Mouse (Mus musculus) spleen, adult 2 months (tissue): ENCODE results near the gene Ubr4.

Experiments
- CTCF ChIP-seq: fragments of 200-500 bp; IDR thresholded peaks from 2 replicates; pipeline ENCODE4 v1.5.1; 2011; ENCODE audit warnings: mild to moderate bottlenecking, inconsistent platforms; ENCODE audit not compliant: insufficient read depth, insufficient read length, insufficient replicate concordance; ENCODE audit errors: extremely low read depth
- POLR2A ChIP-seq: fragments of 200-500 bp; IDR thresholded peaks from 2 replicates; pipeline ENCODE4 v1.6.1; 2011; ENCODE audit warnings: low read depth, low read length, inconsistent platforms

DNA sequence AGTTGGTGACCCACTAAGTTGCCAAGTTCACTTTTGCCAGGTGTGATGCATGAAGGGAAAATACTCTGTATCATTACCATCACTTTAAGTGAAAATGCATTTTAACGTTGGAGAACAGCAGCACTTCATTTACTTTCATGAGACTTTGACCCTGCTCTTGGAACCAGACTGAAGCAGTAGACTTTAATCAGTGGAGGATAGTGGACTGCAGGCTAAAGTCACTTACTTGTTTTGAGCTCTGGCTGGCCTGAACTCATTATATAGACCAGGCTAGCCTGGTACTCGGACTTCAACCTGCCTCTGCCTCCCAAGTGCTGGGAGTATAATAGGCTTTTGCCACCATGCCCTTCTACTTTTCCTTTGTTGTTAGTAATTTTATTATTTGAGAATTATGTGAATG is 70.9 kb downstream of the Ubr4 start:
- TF ChIP-seq CTCF, result no peak
- TF ChIP-seq POLR2A, result no peak
